Mouse (Mus musculus) gastrocnemius, postnatal 10 days (tissue): ENCODE data around the gene Gm21093. TPM values are rescaled to one million over a fixed set of nuclear protein-coding genes. Genes with fewer than 3 reads are reported as not detected.
"Not testable (repeated sequence)": the region's sequence is repeated elsewhere in the genome, so short reads cannot be mapped to it uniquely, and the experiment has no call there.

Experiments
- DNase-seq: peaks from one replicate; pipeline ENCODE4 v3.0.0; 2021; ENCODE audit warnings: mixed read lengths
- long read RNA-seq, 2 experiments: library from polyadenylated mRNA; stranded (forward); transcript quantifications; one replicate each; pipeline ENCODE4 v2.0.0; 2021
- total RNA-seq, 2 experiments: library from RNA; stranded (reverse); gene quantifications; 2 replicates each; pipeline ENCODE4 v1.2.3; 2021

The Gm21093 gene
- total RNA-seq = under 1 TPM in 1 of 2 experiments, not detected in 1; 0.18 TPM
- long read RNA-seq, experiment 1 = 0 reads
- long read RNA-seq, experiment 2 = 0 reads

DNA sequence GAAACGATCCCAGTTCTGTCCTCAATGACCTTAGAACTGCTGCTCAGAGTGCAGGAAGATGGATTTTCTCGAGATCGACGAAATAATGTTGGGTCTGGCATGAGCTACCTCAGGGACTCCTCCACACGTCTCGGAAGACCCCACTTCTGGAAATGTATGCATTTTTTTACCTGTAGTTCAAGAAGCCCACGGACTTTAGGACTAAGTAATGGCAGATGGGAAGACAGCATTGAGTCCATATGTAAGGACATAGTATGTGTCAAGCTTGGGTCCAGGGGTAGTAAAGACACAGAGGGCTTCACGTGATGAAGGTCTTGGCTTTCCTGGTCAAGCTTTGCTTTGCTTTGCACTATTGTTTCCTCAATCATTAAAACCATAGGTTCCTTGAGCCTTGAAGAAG, at the start of gene Gm21093:
Gm21093 (minus strand) TSS at position 101 of the 400 bp plus-strand sequence.
- not testable (repeated sequence) for DNase-seq

Other genes starting within 250 kb of the Gm21093 start
- not detected for gene Gm21541, start 131.1 kb downstream of the Gm21093 start, total RNA-seq
- gene Gm20878, start 93.2 kb downstream of the Gm21093 start, total RNA-seq = 1 to 10 TPM; 1.0 to 1.8 TPM
- under 1 TPM; 0.14 to 0.16 TPM for gene Fam205a4, start 68.7 kb downstream of the Gm21093 start, total RNA-seq
- gene Gm3893, start 56.5 kb upstream of the Gm21093 start, total RNA-seq = not detected
- gene Gm13304, start 80.1 kb upstream of the Gm21093 start, total RNA-seq = 1 to 10 TPM; 7.2 to 8.4 TPM
- gene Gm13306, start 118.7 kb upstream of the Gm21093 start, total RNA-seq = 1 to 10 TPM; 1.6 to 2.0 TPM
- 1 to 10 TPM in 1 of 2 experiments, not detected in 1; 2.1 TPM for gene Gm13305, start 133.9 kb upstream of the Gm21093 start, total RNA-seq
- under 1 TPM; 0.41 to 0.66 TPM for gene Gm10600, start 205.9 kb upstream of the Gm21093 start, total RNA-seq
- not detected for gene Ccl21b, start 221.0 kb upstream of the Gm21093 start, total RNA-seq